Comparison of ENCODE assay signal across 15 mouse cellular contexts in the genomic region with DNA sequence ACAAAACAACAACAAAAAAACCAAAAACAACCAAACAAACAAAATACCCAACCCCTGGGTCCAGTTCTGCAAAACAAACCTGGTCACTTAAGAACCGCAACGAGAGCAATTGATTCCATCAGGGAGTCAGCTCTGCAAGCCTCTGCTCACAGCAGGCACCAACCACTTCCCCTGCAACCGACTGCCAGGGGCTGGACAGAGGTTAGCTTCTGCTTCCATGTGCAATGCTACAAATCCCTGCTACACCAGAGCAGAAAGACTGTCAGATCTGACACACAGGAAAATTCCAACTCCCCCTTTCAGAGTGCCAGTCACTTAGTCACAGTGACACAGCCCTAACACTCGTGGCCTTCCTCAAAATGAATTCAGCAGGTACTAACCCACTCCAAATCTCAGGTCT. TPM values are rescaled to one million over a fixed set of nuclear protein-coding genes. Genes with fewer than 3 reads are reported as not detected.
A peak's percentile ranks its signal among the peaks of the same experiment; 100 is the strongest.
DNase-seq lines count a peak whose midpoint lies in the region; ATAC-seq and TF ChIP-seq lines count a peak whose summit lies in the region.
"Had no signal": no experiment of that assay in that cellular context is flagged by ENCODE, and none has a peak within 500 bp of the region (broad histone marks: within the 10 kb centered on the region; RNA-seq: fewer than 3 reads in every experiment).

No protein-coding gene starts in this region.

- peak overlapping the region; percentile 17; the same call in 1 of the 2 replicates for H3K4me3 ChIP-seq in gastrocnemius, adult 2 months
- no peak overlapping the region for H3K4me3 ChIP-seq in liver, postnatal 0 days (ENCODE audit: low read depth, low read length)
- H3K4me3 ChIP-seq in macrophage (ENCODE audit: inconsistent target) = no peak overlapping the region
- no peak overlapping the region for H3K4me3 ChIP-seq in hindbrain, embryonic 14.5 days (replicated peaks; ENCODE audit: low read length)
- H3K4me3 ChIP-seq: hindbrain, embryonic 10.5 days; kidney, embryonic 15.5 days; limb, embryonic 12.5 days had no signal

- H3K9ac ChIP-seq in liver, postnatal 0 days (replicated peaks) = no peak overlapping the region; the same call in 1 of the 2 replicates
- no peak overlapping the region for H3K9ac ChIP-seq in hindbrain, embryonic 14.5 days
- H3K9ac ChIP-seq: kidney, embryonic 15.5 days; limb, embryonic 12.5 days had no signal

- peak overlapping the region; percentile 76 for H3K27ac ChIP-seq in gastrocnemius, adult 2 months
- no peak overlapping the region for H3K27ac ChIP-seq in liver, postnatal 0 days (ENCODE audit: low read depth)
- H3K27ac ChIP-seq in macrophage = peak overlapping the region; percentile 65
- no peak overlapping the region for H3K27ac ChIP-seq in hindbrain, embryonic 14.5 days
- H3K27ac ChIP-seq: hindbrain, embryonic 10.5 days; kidney, embryonic 15.5 days; limb, embryonic 12.5 days had no signal

- H3K27me3 ChIP-seq in liver, postnatal 0 days (ENCODE audit: insufficient read depth, low read length) = no peaks in the 10 kb centered on the region
- no peaks in the 10 kb centered on the region for H3K27me3 ChIP-seq in hindbrain, embryonic 14.5 days (ENCODE audit: control insufficient read depth, insufficient read depth, low read length)
- H3K27me3 ChIP-seq: kidney, embryonic 15.5 days; limb, embryonic 12.5 days had no signal

- 20% methylated on average over 4 of the region's 4 CpGs for WGBS in liver, postnatal 0 days (ENCODE audit: insufficient replicate concordance)
- 5% methylated on average over 4 of the region's 4 CpGs for WGBS in macrophage (ENCODE audit: missing documents)
- WGBS in hindbrain, embryonic 14.5 days = 35% methylated on average over 4 of the region's 4 CpGs

- no peaks in the 10 kb centered on the region for H3K9me3 ChIP-seq in liver, postnatal 0 days (ENCODE audit: low read length)
- H3K9me3 ChIP-seq in hindbrain, embryonic 14.5 days (ENCODE audit: control insufficient read depth, low read length) = no peaks in the 10 kb centered on the region
- H3K9me3 ChIP-seq: hindbrain, embryonic 10.5 days; kidney, embryonic 15.5 days; limb, embryonic 12.5 days had no signal

- H3K36me3 ChIP-seq in liver, postnatal 0 days (replicated peaks; ENCODE audit: insufficient read depth, low read length) = peaks cover 28% of the 10 kb centered on the region
- peaks cover 17% of the 10 kb centered on the region for H3K36me3 ChIP-seq in macrophage (ENCODE audit: inconsistent target)
- H3K36me3 ChIP-seq in hindbrain, embryonic 14.5 days (replicated peaks; ENCODE audit: control insufficient read depth, insufficient read depth) = no peaks in the 10 kb centered on the region
- H3K36me3 ChIP-seq: hindbrain, embryonic 10.5 days; kidney, embryonic 15.5 days; limb, embryonic 12.5 days had no signal

- peaks cover 100% of the 10 kb centered on the region for H3K79me2 ChIP-seq in macrophage (ENCODE audit: inconsistent target)

- no peak for TF ChIP-seq CTCF in gastrocnemius, adult 2 months (IDR thresholded peaks at IDR 0.05)
- TF ChIP-seq CTCF in liver, postnatal 0 days (IDR thresholded peaks at IDR 0.05; ENCODE audit: low read depth) = no peak

- H3K4me2 ChIP-seq in liver, postnatal 0 days (ENCODE audit: low read depth, low read length) = no peak overlapping the region
- H3K4me2 ChIP-seq in hindbrain, embryonic 14.5 days (replicated peaks) = no peak overlapping the region
- H3K4me2 ChIP-seq: kidney, embryonic 15.5 days; limb, embryonic 12.5 days had no signal

- no peak for TF ChIP-seq EP300 in liver, postnatal 0 days (IDR thresholded peaks at IDR 0.05; ENCODE audit: low read depth)

- peaks cover 59% of the 10 kb centered on the region for H3K4me1 ChIP-seq in liver, postnatal 0 days (ENCODE audit: insufficient read depth)
- peaks cover 13% of the 10 kb centered on the region; the same call in 1 of the 2 replicates for H3K4me1 ChIP-seq in hindbrain, embryonic 14.5 days (replicated peaks; ENCODE audit: control insufficient read depth, insufficient read depth, low read length)

- no peak for ATAC-seq in liver, postnatal 0 days
- no peak for ATAC-seq in hindbrain, embryonic 14.5 days (ENCODE audit: low FRiP score)

- intact Hi-C loops in gastrocnemius, adult 2 months (cut with DNase I) = no loop called here
- intact Hi-C loops in gastrocnemius, postnatal 14 days (cut with DNase I; ENCODE audit: low total_unique reads) = no loop called here

- no peak for DNase-seq in gastrocnemius, adult 2 months
- no peak for DNase-seq in gastrocnemius, postnatal 14 days
- DNase-seq in liver (peak; percentile 34), adipocyte (ENCODE audit: low spot score) (no peak)
- no peak for DNase-seq in liver, postnatal 0 days
- DNase-seq in layer of hippocampus, adult 8-10 months (ENCODE audit: low spot score in 2 of 2) = no peak
- no peak for DNase-seq in hindbrain, embryonic 14.5 days (ENCODE audit: low spot score)
- DNase-seq: adrenal gland, adult 8-10 months; layer of hippocampus, postnatal 36 days; lung, postnatal 10 days; right cerebral cortex, postnatal 4 days had no signal

RNA-seq across cellular contexts. Expression of gene Nfe2l2, which starts 6.4 kb away (rescaled TPM):
- total RNA-seq in gastrocnemius, adult 2 months (2021) = 10 to 100 TPM; 32.9 to 41.0 TPM
- 10 to 100 TPM; 25.6 to 31.3 TPM for total RNA-seq in gastrocnemius, postnatal 14 days (2021)
- polyA plus RNA-seq in liver, postnatal 0 days (2015; fragmentation: Nextera tagmentation; extraction: Ambion mirVana) = 58.7 and 59.4 TPM in 2 replicates
- 1,000 to 10,000 TPM in 4 of 26 experiments, 100 to 1,000 TPM in 21, 10 to 100 TPM in 1; 93.5 to 1,701 (median 398) TPM for total RNA-seq in macrophage (2018; cell fraction: chromatin; rRNA removed)
- total RNA-seq in macrophage (2018; cell fraction: cytosol; rRNA removed) = 100 to 1,000 TPM; 118 to 679 (median 362) TPM
- 1,000 to 10,000 TPM in 5 of 26 experiments, 100 to 1,000 TPM in 21; 190 to 1,621 (median 565) TPM for total RNA-seq in macrophage (2018; cell fraction: nucleus; rRNA removed)
- polyA plus RNA-seq in macrophage (2018) = 189 to 430 TPM (median 388 TPM) in 3 replicates
- total RNA-seq in layer of hippocampus, adult 8-10 months (2022) = 10 to 100 TPM; 14.1 to 29.2 (median 20.6) TPM
- polyA plus RNA-seq in hindbrain, embryonic 14.5 days (2014; fragmentation: Nextera tagmentation; extraction: Ambion mirVana) = 11.2 and 14.5 TPM in 2 replicates

RNA-seq across cellular contexts. Expression of gene Hnrnpa3, which starts 38.9 kb away (rescaled TPM):
- 100 to 1,000 TPM; 123 to 144 TPM for total RNA-seq in gastrocnemius, adult 2 months (2021)
- total RNA-seq in gastrocnemius, postnatal 14 days (2021) = 100 to 1,000 TPM; 144 to 187 TPM
- 86.9 and 90.7 TPM in 2 replicates for polyA plus RNA-seq in liver, postnatal 0 days (2015; fragmentation: Nextera tagmentation; extraction: Ambion mirVana)
- 100 to 1,000 TPM; 404 to 869 (median 663) TPM for total RNA-seq in macrophage (2018; cell fraction: chromatin; rRNA removed)
- 100 to 1,000 TPM; 291 to 595 (median 415) TPM for total RNA-seq in macrophage (2018; cell fraction: cytosol; rRNA removed)
- 100 to 1,000 TPM; 332 to 659 (median 518) TPM for total RNA-seq in macrophage (2018; cell fraction: nucleus; rRNA removed)
- 346 to 1,286 TPM (median 601 TPM) in 3 replicates for polyA plus RNA-seq in macrophage (2018)
- total RNA-seq in layer of hippocampus, adult 8-10 months (2022) = 100 to 1,000 TPM; 271 to 283 (median 276) TPM
- polyA plus RNA-seq in hindbrain, embryonic 14.5 days (2014; fragmentation: Nextera tagmentation; extraction: Ambion mirVana) = 135 and 140 TPM in 2 replicates

Comparison
In these comparisons a context has a peak if more than half of its experiments do, and no peak if none do; other contexts are left out.
1. H3K27ac ChIP-seq: peak in gastrocnemius, adult 2 months (single experiment) and macrophage (single experiment); none in liver, postnatal 0 days (single experiment) and hindbrain, embryonic 14.5 days (single experiment).